Mouse (Mus musculus): ENCODE measurements around the gene Tubb3.
A peak's percentile ranks its signal among the peaks of the same experiment; 100 is the strongest.
"Not testable (repeated sequence)": the region's sequence is repeated elsewhere in the genome, so short reads cannot be mapped to it uniquely, and the experiment has no call there.

Gene Tubb3

GRCm38 (mm10) chr8:123431616-123432365, 20.6 kb downstream of the Tubb3 start:
- no peak for DNase-seq (ENCODE audit: low spot score in 2 of 2)

- no peak for DNase-seq (ENCODE audit: low spot score in 2 of 2)
Observed at GRCm38 (mm10) chr8:123432381-123432780, 21.2 kb downstream of the Tubb3 start.

- not testable (repeated sequence) for DNase-seq (ENCODE audit: low spot score in 2 of 2)
Observed at GRCm38 (mm10) chr8:123433241-123433974, 22.2 kb downstream of the Tubb3 start.

- no peak for DNase-seq (ENCODE audit: low spot score in 2 of 2)
Observed at GRCm38 (mm10) chr8:123441788-123442187, 30.6 kb downstream of the Tubb3 start.

DNA sequence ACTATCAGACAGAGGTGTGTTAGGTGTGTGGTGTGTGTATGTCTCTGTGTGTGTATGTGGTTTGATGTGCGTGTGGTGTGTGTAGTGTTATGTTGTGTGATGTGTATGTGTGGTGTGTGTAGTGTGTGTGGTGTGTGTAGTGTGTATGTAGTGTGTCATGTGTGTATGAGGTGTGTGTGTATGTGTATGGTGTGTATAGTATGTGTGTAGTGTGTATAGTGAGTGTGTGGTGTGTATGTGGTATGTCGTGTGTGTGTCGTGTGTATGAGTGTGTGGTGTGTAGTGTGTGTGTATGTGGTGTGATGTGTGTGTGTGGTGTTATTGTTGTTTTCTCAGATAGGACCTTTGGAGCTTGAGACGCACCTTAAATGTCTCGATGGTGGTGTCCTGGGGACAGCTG, 31.1 kb downstream of the Tubb3 start:
- no peak for DNase-seq (ENCODE audit: low spot score in 2 of 2)

- DNase-seq (ENCODE audit: low spot score in 2 of 2), result peak; percentile 86 to 87
Observed at GRCm38 (mm10) chr8:123442871-123443575, 31.8 kb downstream of the Tubb3 start.

GRCm38 (mm10) chr8:123443576-123443921, 32.3 kb downstream of the Tubb3 start:
- DNase-seq (ENCODE audit: low spot score in 2 of 2), result no peak

- no peak for DNase-seq (ENCODE audit: low spot score in 2 of 2)
Observed at GRCm38 (mm10) chr8:123444131-123444530, 32.9 kb downstream of the Tubb3 start.

DNA sequence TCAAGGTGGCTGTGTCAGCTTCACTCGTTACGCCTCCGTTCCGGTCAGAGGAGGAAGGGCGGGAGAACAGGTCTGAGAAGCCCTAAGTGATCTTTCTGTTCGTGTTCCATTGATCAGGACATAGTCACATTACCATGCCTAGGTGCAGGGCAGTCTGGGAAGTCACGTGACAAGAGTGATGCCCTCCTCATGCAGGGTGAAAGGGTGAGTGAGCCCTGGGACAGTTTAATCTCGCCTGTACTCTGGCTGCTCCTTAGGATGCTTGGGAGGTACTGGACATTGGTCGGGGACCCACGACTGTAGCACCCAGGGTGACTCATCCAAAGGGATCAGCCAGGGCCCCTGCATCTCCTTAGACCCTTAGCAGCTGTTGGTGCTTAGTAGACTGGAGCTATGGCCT, 34.8 kb downstream of the Tubb3 start:
- no peak for DNase-seq (ENCODE audit: low spot score in 2 of 2)

- DNase-seq (ENCODE audit: low spot score in 2 of 2), result no peak
Observed at GRCm38 (mm10) chr8:123446799-123447198, 35.6 kb downstream of the Tubb3 start.

- no peak for DNase-seq (ENCODE audit: low spot score in 2 of 2)
Observed at GRCm38 (mm10) chr8:123450783-123451182, 39.6 kb downstream of the Tubb3 start.

GRCm38 (mm10) chr8:123451747-123452146, 40.5 kb downstream of the Tubb3 start:
- not testable (repeated sequence) for DNase-seq (ENCODE audit: low spot score in 2 of 2)

DNA sequence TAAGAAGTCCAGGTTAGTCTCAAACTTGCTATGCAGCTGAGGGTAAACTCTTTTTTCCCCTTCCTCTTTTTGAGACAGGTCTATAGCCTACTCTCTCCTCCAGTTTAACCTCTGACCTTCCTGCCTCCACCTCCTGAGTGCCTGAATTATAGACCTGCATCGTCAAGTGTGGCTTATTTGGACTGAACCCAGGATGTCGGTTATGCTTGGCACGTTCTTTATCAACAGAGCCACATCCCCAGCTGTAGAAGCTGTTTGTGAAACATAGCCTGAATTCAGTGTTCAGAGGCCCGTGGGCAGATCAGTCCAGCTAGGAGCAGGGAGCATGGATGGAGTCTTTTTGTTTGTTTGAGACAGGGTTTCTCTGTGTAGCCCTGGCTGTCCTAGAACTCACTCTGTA, 40.9 kb downstream of the Tubb3 start:
- DNase-seq (ENCODE audit: low spot score in 2 of 2), result no peak

DNA sequence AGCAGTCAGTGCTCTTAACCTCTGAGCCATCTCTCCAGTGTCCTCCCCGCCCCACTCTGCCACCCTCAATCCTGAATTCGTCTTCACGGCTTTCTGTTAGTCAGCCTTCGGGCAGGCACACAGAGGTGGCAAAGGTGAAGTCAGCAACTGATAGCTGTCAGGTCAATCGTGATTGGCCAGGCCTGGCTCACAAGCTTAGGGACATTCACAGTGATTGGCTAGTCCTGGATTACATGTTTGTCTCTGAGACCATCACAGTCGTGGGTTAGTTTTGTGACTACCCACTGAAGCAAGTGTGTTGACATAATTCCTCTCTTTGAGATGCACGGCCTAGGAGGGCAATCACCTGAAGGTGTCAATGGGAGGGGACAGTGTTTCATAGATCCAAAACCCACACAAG, 42.1 kb downstream of the Tubb3 start:
- DNase-seq (ENCODE audit: low spot score in 2 of 2), result no peak

DNA sequence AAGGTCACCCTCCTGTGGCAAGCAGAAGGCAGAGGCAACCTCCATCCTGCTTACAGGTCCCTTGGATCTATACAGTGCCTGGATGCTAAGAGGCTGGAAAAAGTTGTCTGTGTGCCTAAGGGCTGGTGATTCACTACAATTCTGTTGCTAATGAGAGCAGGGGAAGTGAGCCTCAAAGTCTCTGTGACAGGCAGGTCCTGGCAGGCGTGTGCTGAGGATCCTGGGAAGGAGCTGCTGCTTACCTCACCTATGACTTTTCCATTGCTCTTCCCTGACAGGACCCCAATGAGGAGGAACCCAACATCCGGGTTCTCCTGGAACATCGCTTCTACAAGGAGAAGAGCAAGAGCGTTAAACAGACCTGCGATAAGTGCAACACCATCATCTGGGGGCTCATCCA, 42.7 kb downstream of the Tubb3 start:
- DNase-seq (ENCODE audit: low spot score in 2 of 2), result no peak

DNA sequence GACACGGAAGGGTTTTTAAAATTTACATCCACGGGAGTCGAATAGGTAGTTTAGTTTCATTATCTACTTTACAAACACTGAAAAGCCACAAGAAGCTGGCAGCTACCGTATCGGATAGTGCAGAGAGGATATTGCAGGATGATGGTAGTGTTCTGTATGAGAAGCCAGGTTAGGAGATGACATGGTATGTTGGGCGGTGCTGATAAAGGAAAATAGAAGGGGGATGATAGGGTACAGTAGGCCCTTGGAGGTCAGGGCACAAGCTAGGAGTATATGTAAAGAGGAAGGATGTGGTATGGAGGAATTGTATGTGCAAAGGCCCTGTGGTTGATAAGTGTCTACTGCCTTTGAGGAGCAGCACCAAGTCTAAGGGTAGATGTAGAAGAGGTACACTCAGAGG, 43.3 kb downstream of the Tubb3 start:
- DNase-seq (ENCODE audit: low spot score in 2 of 2), result no peak

- DNase-seq (ENCODE audit: low spot score in 2 of 2), result no peak
Observed at GRCm38 (mm10) chr8:123463651-123464050, 52.4 kb downstream of the Tubb3 start.

- DNase-seq (ENCODE audit: low spot score in 2 of 2), result no peak
Observed at GRCm38 (mm10) chr8:123467476-123467875, 56.3 kb downstream of the Tubb3 start.
